Mouse (Mus musculus) testis, adult 2 months (tissue): ENCODE measurements around the gene Arl6ip1. TPM values are rescaled to one million over a fixed set of nuclear protein-coding genes. Genes with fewer than 3 reads are reported as not detected.

Source experiments
- H3K27ac ChIP-seq: fragments of 200-500 bp; 2 replicates; pipeline ENCODE4 v1.5.1; 2012; ENCODE audit warnings: low read depth, low read length; ENCODE audit not compliant: control insufficient read depth, insufficient read depth
- H3K27me3 ChIP-seq: fragments of 200-500 bp; 2 replicates; pipeline ENCODE4 v1.6.1; 2012; ENCODE audit warnings: mild to moderate bottlenecking, low read length, moderate library complexity; ENCODE audit not compliant: control insufficient read depth, insufficient read depth
- H3K36me3 ChIP-seq: fragments of 200-500 bp; 2 replicates; pipeline ENCODE4 v1.6.1; 2012; ENCODE audit warnings: mild to moderate bottlenecking, low read length; ENCODE audit not compliant: control insufficient read depth, insufficient read depth
- H3K4me1 ChIP-seq: fragments of 200-500 bp; 2 replicates; pipeline ENCODE4 v1.6.1; 2012; ENCODE audit warnings: low read length; ENCODE audit not compliant: control insufficient read depth, insufficient read depth
- H3K4me3 ChIP-seq: fragments of 200-500 bp; 2 replicates; pipeline ENCODE4 v1.5.1; 2012; ENCODE audit warnings: low read depth, mild to moderate bottlenecking, low read length, moderate library complexity, mixed read lengths; ENCODE audit not compliant: control insufficient read depth
- CTCF ChIP-seq: fragments of 200-500 bp; IDR thresholded peaks from 2 replicates; pipeline ENCODE4 v1.5.1; 2012; ENCODE audit warnings: low read depth, mild to moderate bottlenecking, inconsistent platforms, low read length, moderate library complexity; ENCODE audit not compliant: control insufficient read depth, insufficient read depth, insufficient replicate concordance
- POLR2A ChIP-seq: fragments of 200-500 bp; IDR thresholded peaks from 2 replicates; pipeline ENCODE4 v1.6.1; 2012; ENCODE audit warnings: low read depth, mild to moderate bottlenecking, inconsistent platforms, low read length, moderate library complexity; ENCODE audit not compliant: control insufficient read depth
- polyA plus RNA-seq: library from polyadenylated mRNA; depleted of rRNA; stranded (reverse); fragments of >200 nt; gene quantifications from 2 replicates; pipeline ENCODE4 v1.2.3, GENCODE M21; 2012

Gene Arl6ip1
- polyA plus RNA-seq, 1 experiment: 197 TPM

DNA sequence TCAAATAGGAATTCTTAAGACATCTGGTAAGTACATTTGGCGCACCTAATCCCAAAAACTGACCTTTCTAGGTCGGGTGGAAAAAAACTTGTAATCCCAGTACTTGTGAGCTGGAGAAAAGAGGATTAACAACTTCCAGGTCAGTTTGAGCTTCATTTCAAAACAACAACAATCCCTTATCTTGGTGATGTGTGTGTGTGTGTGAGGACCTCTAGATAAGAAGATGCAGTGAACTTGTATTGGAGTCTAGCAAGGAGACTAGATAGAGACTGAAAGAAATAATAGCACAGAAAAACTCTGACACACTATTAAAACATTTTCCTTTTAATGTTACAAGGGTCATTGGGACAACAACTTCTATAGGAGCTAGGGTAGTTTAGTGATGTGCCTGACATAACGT lies 14.1 kb upstream of the Arl6ip1 start:
- TF ChIP-seq POLR2A (no peak), CTCF (no peak)
- H3K4me1 ChIP-seq: no peaks in the 10 kb centered on the region
- no peak overlapping the region for H3K4me3 ChIP-seq
- no peak overlapping the region for H3K27ac ChIP-seq
- H3K27me3 ChIP-seq: no peaks in the 10 kb centered on the region
- H3K36me3 ChIP-seq: peaks cover 5% of the 10 kb centered on the region; the same call in 1 of the 2 replicates

DNA sequence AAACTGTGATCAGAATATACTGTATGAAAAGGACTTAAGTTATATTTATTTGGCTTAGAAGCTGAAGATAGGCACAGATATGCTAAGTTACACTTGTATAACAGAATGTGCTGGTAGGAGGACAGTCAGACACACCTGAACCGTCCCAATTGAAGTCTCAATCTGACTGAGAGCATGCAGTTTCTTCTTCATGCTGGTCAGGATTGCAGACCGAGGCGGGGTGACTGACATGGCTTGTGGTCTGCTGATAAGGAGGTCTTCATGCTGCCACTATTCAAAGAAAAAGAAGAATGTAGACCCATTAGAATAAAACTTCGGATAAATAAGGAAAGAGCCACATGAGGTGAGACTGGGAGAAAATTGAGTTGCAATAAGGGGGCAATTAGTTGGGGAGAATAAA lies 13.7 kb upstream of the Arl6ip1 start:
- H3K4me1 ChIP-seq: no peaks in the 10 kb centered on the region
- peaks cover 5% of the 10 kb centered on the region; the same call in 1 of the 2 replicates for H3K36me3 ChIP-seq
- H3K27ac ChIP-seq: no peak overlapping the region
- no peak overlapping the region for H3K4me3 ChIP-seq
- no peaks in the 10 kb centered on the region for H3K27me3 ChIP-seq
- TF ChIP-seq POLR2A (no peak), CTCF (no peak)

DNA sequence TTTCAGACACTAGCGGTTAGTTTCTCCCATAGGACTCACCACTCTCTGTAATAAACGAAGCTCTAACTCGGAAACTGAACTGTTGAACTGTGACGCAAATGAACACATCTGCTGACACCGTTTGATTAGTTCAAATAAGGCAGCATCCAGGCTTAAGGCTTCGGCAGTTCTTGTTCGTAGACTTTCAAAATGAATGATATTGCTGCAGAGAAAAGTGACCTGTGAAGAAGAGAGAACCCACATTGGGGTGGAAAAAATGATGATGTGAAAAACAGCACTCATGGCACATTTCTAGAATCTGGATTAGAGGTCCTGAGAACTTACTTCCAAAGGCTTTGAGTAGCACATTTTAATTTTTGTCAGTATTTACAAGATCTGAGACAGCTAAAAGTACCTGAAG lies 11.8 kb upstream of the Arl6ip1 start:
- peaks cover 5% of the 10 kb centered on the region; the same call in 1 of the 2 replicates for H3K36me3 ChIP-seq
- H3K27me3 ChIP-seq: no peaks in the 10 kb centered on the region
- H3K4me1 ChIP-seq: no peaks in the 10 kb centered on the region
- H3K27ac ChIP-seq: no peak overlapping the region
- no peak overlapping the region for H3K4me3 ChIP-seq
- no peak for TF ChIP-seq CTCF
- TF ChIP-seq POLR2A: no peak

DNA sequence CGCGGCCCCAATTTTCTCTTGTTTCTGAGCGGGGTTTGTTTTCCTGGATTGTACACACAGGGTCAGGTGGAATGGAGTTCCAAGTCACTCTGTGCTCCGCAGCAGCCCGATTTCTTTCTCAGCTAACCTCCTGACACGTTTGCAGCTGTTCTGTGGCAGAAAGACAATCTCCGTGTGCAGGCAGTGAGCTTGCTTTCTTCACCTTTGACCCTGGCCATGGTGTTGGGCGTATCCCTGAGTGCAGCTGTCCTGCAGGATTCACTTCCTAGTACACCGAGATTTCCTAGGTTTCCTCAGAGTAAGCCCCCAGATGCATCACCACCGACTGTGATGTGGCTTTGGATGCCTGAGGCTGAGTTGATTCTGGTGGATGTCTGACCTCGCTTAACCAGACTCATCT lies 5.7 kb upstream of the Arl6ip1 start:
- Histone ChIP-seq H3K4me3 (peak overlapping the region; percentile 30), H3K27me3 (no peaks in the 10 kb centered on the region), H3K27ac (no peak overlapping the region), H3K36me3 (no peaks in the 10 kb centered on the region; the same call in 1 of the 2 replicates), H3K4me1 (no peaks in the 10 kb centered on the region)
- TF ChIP-seq POLR2A (no peak), CTCF (no peak)

DNA sequence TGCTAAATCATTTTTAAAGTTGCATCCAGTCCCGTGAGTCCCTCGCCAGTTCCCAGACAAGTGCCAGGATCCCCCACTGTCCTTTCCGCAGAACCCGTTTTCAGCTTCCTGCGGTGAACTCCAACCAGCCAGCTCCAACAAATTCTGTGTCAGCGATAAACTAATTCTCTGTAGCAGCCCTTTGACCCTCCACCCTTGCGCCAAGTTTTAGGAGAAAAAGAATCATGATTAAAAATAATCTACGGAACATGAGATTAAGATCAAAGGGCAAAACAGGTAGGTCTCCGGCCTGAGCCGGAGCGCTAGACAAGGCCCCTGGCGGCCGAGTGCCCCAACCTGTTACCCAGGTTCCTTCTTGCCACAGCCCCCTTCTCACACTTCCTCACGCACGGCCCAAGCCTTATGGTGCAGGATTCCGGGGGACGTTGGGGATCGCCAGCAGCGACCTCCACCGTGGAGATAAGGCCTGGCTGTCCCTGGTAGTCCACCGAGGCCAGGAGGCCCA lies 485 bp downstream of the Arl6ip1 start:
- Histone ChIP-seq H3K4me3 (peak overlapping the region; percentile 98), H3K36me3 (no peaks in the 10 kb centered on the region; the same call in 1 of the 2 replicates)
- no peak for TF ChIP-seq CTCF
- no peak for TF ChIP-seq POLR2A

DNA sequence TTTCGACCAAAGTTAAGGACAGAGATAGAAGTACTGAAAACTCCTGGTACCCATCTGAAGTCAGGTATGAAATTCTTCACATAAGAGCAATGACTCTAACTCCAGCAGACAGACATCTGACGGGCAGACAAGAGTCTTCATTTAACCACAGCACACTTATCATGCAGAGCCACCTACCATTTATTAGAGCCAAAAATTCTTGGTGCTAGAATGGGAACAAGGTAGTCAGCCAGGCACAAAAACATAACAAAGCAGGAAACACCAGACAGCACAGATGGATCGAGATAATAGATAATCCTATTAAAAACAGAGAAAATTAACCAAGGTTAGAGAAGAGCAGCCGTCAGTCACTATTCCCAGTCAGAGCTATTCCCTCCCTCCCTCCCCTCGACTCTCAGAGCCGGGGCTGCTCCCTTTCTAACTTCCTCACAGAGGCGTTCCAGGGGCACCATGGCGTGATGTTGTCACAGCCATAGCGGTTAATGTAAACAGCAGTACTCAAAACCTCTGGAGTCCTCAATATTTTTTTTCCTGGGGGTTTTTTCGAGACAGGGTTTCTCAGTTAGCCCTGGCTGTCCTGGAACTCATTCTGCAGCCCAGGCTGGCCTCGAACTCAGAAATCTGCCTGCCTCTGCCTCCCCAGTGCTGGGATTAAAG lies 3.1 kb downstream of the Arl6ip1 start:
- no peak overlapping the region; the same call in 1 of the 2 replicates for H3K4me3 ChIP-seq
- no peaks in the 10 kb centered on the region; the same call in 1 of the 2 replicates for H3K36me3 ChIP-seq
- no peak overlapping the region for H3K27ac ChIP-seq
- H3K27me3 ChIP-seq: no peaks in the 10 kb centered on the region
- TF ChIP-seq CTCF (no peak), POLR2A (no peak)
- H3K4me1 ChIP-seq: no peaks in the 10 kb centered on the region

More for the DNA sequence above, 485 bp downstream of the Arl6ip1 start:
- Histone ChIP-seq H3K27me3 (no peaks in the 10 kb centered on the region), H3K4me1 (no peaks in the 10 kb centered on the region), H3K27ac (peak overlapping the region; percentile 99)

DNA sequence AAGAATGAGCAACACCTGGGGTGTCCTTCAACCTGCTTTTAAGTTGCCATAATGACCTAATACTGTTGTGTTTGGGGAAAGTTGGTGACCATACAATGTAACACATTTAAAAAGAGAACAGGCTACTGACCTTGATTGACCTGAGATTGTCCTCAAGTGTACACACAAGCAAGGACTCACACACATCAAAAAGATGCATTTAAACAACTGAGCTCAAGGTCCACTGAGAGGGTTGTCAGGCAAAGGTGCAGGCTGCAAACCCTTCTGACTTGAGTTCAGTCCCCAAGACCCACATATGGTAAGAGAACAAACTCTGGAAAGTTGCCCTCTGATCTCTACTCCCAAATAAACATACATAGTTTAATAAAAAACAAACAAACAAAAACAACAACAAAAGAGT lies 3.7 kb downstream of the Arl6ip1 start:
- H3K36me3 ChIP-seq: no peaks in the 10 kb centered on the region; the same call in 1 of the 2 replicates

More for the DNA sequence above, 3.7 kb downstream of the Arl6ip1 start:
- H3K27me3 ChIP-seq: no peaks in the 10 kb centered on the region
- H3K4me3 ChIP-seq: no peak overlapping the region
- TF ChIP-seq CTCF (no peak), POLR2A (no peak)
- no peak overlapping the region for H3K27ac ChIP-seq
- H3K4me1 ChIP-seq: no peaks in the 10 kb centered on the region
